Mouse (Mus musculus) lung, embryonic 15.5 days (tissue): ENCODE results near the gene Gm21822. TPM values are rescaled to one million over a fixed set of nuclear protein-coding genes. Genes with fewer than 3 reads are reported as not detected.
"Not testable (repeated sequence)": the region's sequence is repeated elsewhere in the genome, so short reads cannot be mapped to it uniquely, and the experiment has no call there.

Experiments
- ATAC-seq: fragments of 200-750 bp; cut with Nextera tagmentation; 2 replicates; pipeline ENCODE4 v1.8.0; 2017; ENCODE audit warnings: moderate number of reproducible peaks, borderline replicate concordance; ENCODE audit not compliant: low FRiP score, low TSS enrichment; ENCODE audit errors: extremely low read depth
- H3K27ac ChIP-seq: fragments of 300-500 bp; sonication (generic); 2 replicates; pipeline ENCODE4 v1.5.1; 2015; ENCODE audit warnings: moderate library complexity, mild to moderate bottlenecking, inconsistent platforms
- H3K27me3 ChIP-seq: fragments of 300-500 bp; sonication (generic); 2 replicates; pipeline ENCODE4 v1.6.1; 2015; ENCODE audit warnings: inconsistent platforms
- H3K36me3 ChIP-seq: fragments of 300-500 bp; sonication (generic); 2 replicates; pipeline ENCODE4 v1.6.1; 2015; ENCODE audit warnings: inconsistent platforms
- H3K4me1 ChIP-seq: fragments of 300-500 bp; sonication (generic); 2 replicates; pipeline ENCODE4 v1.6.1; 2015; ENCODE audit warnings: inconsistent platforms
- H3K4me2 ChIP-seq: fragments of 300-500 bp; sonication (generic); 2 replicates; pipeline ENCODE4 v1.6.1; 2015; ENCODE audit warnings: inconsistent platforms, mild to moderate bottlenecking, moderate library complexity
- H3K4me3 ChIP-seq: fragments of 300-500 bp; sonication (generic); 2 replicates; pipeline ENCODE4 v1.5.1; 2015; ENCODE audit warnings: mild to moderate bottlenecking, inconsistent platforms
- H3K9ac ChIP-seq: fragments of 300-500 bp; sonication (generic); 2 replicates; pipeline ENCODE4 v1.6.1; 2015; ENCODE audit warnings: inconsistent platforms
- H3K9me3 ChIP-seq: fragments of 300-500 bp; sonication (generic); 2 replicates; pipeline ENCODE4 v1.6.1; 2016; ENCODE audit warnings: inconsistent platforms
- WGBS: fragments of 180-500 bp; shearing (Covaris S2); methylation state at CpG from one replicate; pipeline ENCODE4 v1.1.7; 2015; 5-methylcytosine and 5-hydroxymethylcytosine counted together
- polyA plus RNA-seq: library from polyadenylated mRNA; unstranded; fragments of >200 nt; fragmentation: Nextera tagmentation; extraction: Ambion mirVana; gene quantifications from 2 replicates; pipeline ENCODE4 v1.2.1, GENCODE M21; 2015

Gene Gm21822
- polyA plus RNA-seq = not detected in 2 replicates

DNA sequence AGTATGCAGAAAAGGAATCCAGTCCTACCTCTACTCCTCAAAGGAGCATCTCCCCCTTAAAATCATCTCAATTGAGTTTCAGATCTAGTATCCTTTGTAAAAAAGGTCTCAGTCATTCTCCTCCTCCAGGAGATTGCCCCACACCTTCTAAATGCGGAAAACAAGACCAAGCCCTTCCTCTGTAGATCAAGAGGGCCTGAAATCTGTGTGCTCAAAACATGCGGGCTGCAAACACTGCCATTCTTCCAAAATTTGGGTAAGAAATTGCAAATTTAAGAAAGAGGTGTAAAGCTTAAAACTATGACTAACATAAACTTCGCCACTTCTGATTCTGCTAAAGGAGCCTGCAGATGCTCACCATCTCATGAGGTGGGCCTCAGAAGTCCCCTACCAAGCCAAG lies at the start of gene Gm21822:
TSS of gene Gm21822 (plus strand) at position 301 of the 400 bp plus-strand sequence.
- no CpG with 5 or more reads among the region's 3 CpGs for WGBS
- H3K4me3 ChIP-seq, H3K4me2 ChIP-seq, ATAC-seq, H3K36me3 ChIP-seq, H3K9me3 ChIP-seq, H3K27ac ChIP-seq, H3K9ac ChIP-seq, H3K27me3 ChIP-seq, H3K4me1 ChIP-seq: not testable (repeated sequence)
